ENCODE assay signal across 15 mouse cellular contexts in genomic region chr16:76354841-76355240, GRCm38 (mm10). TPM values are rescaled to one million over a fixed set of nuclear protein-coding genes. Genes with fewer than 3 reads are reported as not detected.
DNase-seq lines count a peak whose midpoint lies in the region; ATAC-seq and TF ChIP-seq lines count a peak whose summit lies in the region.
"Had no signal": no experiment of that assay in that cellular context is flagged by ENCODE, and none has a peak within 500 bp of the region (broad histone marks: within the 10 kb centered on the region; RNA-seq: fewer than 3 reads in every experiment).

No protein-coding gene starts in this region.

- H3K27ac ChIP-seq in heart, embryonic 12.5 days (ENCODE audit: poor library complexity, severe bottlenecking): no peak overlapping the region
- H3K27ac ChIP-seq in heart, adult 2 months: no peak overlapping the region
- no peak overlapping the region; the same call in 1 of the 2 replicates for H3K27ac ChIP-seq in liver, embryonic 14.5 days
- H3K27ac ChIP-seq: heart, embryonic 15.5 days; neural tube, embryonic 12.5 days had no signal

- H3K27me3 ChIP-seq in heart, embryonic 12.5 days (replicated peaks): no peaks in the 10 kb centered on the region
- H3K27me3 ChIP-seq in heart, adult 2 months (ENCODE audit: control insufficient read depth, insufficient read depth, low read length): no peaks in the 10 kb centered on the region
- no peaks in the 10 kb centered on the region for H3K27me3 ChIP-seq in liver, embryonic 14.5 days (ENCODE audit: control insufficient read depth, insufficient read depth, low read length)
- H3K27me3 ChIP-seq: heart, embryonic 15.5 days; neural tube, embryonic 12.5 days had no signal

- H3K36me3 ChIP-seq in heart, embryonic 12.5 days: peaks cover 20% of the 10 kb centered on the region
- peaks cover 16% of the 10 kb centered on the region for H3K36me3 ChIP-seq in heart, adult 2 months (ENCODE audit: control insufficient read depth, insufficient read depth, low read length)
- H3K36me3 ChIP-seq in liver, embryonic 14.5 days (replicated peaks; ENCODE audit: control insufficient read depth, insufficient read depth, low read depth): peaks cover 16% of the 10 kb centered on the region

- peaks cover 8% of the 10 kb centered on the region for H3K79me2 ChIP-seq in heart, adult 2 months (replicated peaks; ENCODE audit: control insufficient read depth, insufficient read depth, low read length)

- no peak for TF ChIP-seq POLR2A in heart, adult 2 months (IDR thresholded peaks at IDR 0.05; ENCODE audit: insufficient read depth, low read depth, low read length)

- WGBS in heart, embryonic 12.5 days: 58% methylated on average over 3 of the region's 3 CpGs
- 42% methylated on average over 3 of the region's 3 CpGs for WGBS in heart, adult 2 months
- 15% methylated on average over 3 of the region's 3 CpGs for WGBS in liver, embryonic 14.5 days (ENCODE audit: insufficient replicate concordance)

- DNase-seq in heart, adult 2 months: no peak
- peak; percentile 76 for DNase-seq in A20 (ENCODE audit: low read depth, low spot score)
- DNase-seq in c-Kit-positive CD71-positive TER-119-negative erythroid progenitor cells, embryonic 14.5 days (ENCODE audit: low read depth): peak; percentile 53
- DNase-seq in liver, embryonic 14.5 days (ENCODE audit: low read depth in 3 of 3, low spot score in 3 of 3): peak; percentile 63 to 71 (median 64)
- DNase-seq in frontal cortex, postnatal 25 days (ENCODE audit: low spot score in 2 of 2): no peak
- DNase-seq in right cerebral cortex, postnatal 4 days: no peak
- DNase-seq in layer of hippocampus, postnatal 14 days (ENCODE audit: low spot score in 2 of 2): no peak
- DNase-seq: cerebellum, postnatal 36 days; kidney, postnatal 36 days; left cerebral cortex, postnatal 4 days; right cerebral cortex, adult 18-20 months had no signal

- H3K9me3 ChIP-seq in heart, embryonic 12.5 days (replicated peaks): no peaks in the 10 kb centered on the region
- no peaks in the 10 kb centered on the region for H3K9me3 ChIP-seq in liver, embryonic 14.5 days (ENCODE audit: control insufficient read depth, low read length)
- H3K9me3 ChIP-seq: heart, embryonic 15.5 days; neural tube, embryonic 12.5 days had no signal

- intact Hi-C loops in heart, adult 2 months (cut with DNase I): no loop called here

- peaks cover 15% of the 10 kb centered on the region for H3K4me1 ChIP-seq in heart, embryonic 12.5 days (replicated peaks)
- peaks cover 15% of the 10 kb centered on the region for H3K4me1 ChIP-seq in heart, adult 2 months (ENCODE audit: control insufficient read depth, insufficient read depth, low read length)
- peaks cover 18 to 20% of the 10 kb centered on the region in 2 experiments for H3K4me1 ChIP-seq in liver, embryonic 14.5 days (replicated peaks; ENCODE audit: control insufficient read depth in 2 of 2, insufficient read depth in 2 of 2, low read length in 1 of 2)

- H3K9ac ChIP-seq in heart, embryonic 12.5 days: no peak overlapping the region
- H3K9ac ChIP-seq in heart, adult 2 months (ENCODE audit: low read depth, low read length): no peak overlapping the region
- H3K9ac ChIP-seq in liver, embryonic 14.5 days (replicated peaks): 0 out of 2 replicates have a peak overlapping the region, but pooled peaks have one; percentile 1
- H3K9ac ChIP-seq: heart, embryonic 15.5 days; neural tube, embryonic 12.5 days had no signal

- H3K4me2 ChIP-seq in heart, embryonic 12.5 days: no peak overlapping the region
- peak overlapping the region; percentile 43 for H3K4me2 ChIP-seq in liver, embryonic 14.5 days (ENCODE audit: low read depth)
- H3K4me2 ChIP-seq: heart, embryonic 15.5 days; midbrain, embryonic 11.5 days; neural tube, embryonic 12.5 days had no signal

- no peak for TF ChIP-seq EP300 in heart, adult 2 months (IDR thresholded peaks at IDR 0.05; ENCODE audit: insufficient read depth, low read depth, low read length)
- TF ChIP-seq EP300 in liver, embryonic 14.5 days (IDR thresholded peaks at IDR 0.05; ENCODE audit: low read depth): no peak

- H3K4me3 ChIP-seq in heart, embryonic 12.5 days: no peak overlapping the region
- no peak overlapping the region for H3K4me3 ChIP-seq in heart, adult 2 months
- no peak overlapping the region for H3K4me3 ChIP-seq in liver, embryonic 14.5 days (ENCODE audit: insufficient read depth in 1 of 2, low read depth in 2 of 2, low read length in 2 of 2)
- H3K4me3 ChIP-seq: heart, embryonic 15.5 days; neural tube, embryonic 12.5 days had no signal

- no peak for TF ChIP-seq CTCF in heart, adult 2 months (IDR thresholded peaks at IDR 0.05)
- TF ChIP-seq CTCF in liver, embryonic 14.5 days (IDR thresholded peaks at IDR 0.05; ENCODE audit: low read depth): no peak

- peak; percentile 60; the same call in 1 of the 2 replicates for ATAC-seq in heart, embryonic 12.5 days (ENCODE audit: insufficient number of reproducible peaks, low FRiP score)
- peak; percentile 87 for ATAC-seq in liver, embryonic 14.5 days (ENCODE audit: insufficient read depth)

RNA-seq across cellular contexts. Expression of gene Nrip1, which starts 18.8 kb away (rescaled TPM):
- polyA plus RNA-seq in heart, embryonic 12.5 days (2016; fragmentation: Nextera tagmentation; extraction: Ambion mirVana): 28.5 and 29.6 TPM in 2 replicates
- 10 to 100 TPM; 20.6 to 32.3 TPM for total RNA-seq in heart, adult 2 months (2021)
- 3.1 and 6.7 TPM in 2 replicates for polyA plus RNA-seq in heart, adult 2 months (2012; rRNA removed)
- polyA plus RNA-seq in liver, embryonic 14.5 days (2012; rRNA removed): 2.5 and 3.5 TPM in 2 replicates
- 11.7 and 15.5 TPM in 2 replicates for polyA plus RNA-seq in liver, embryonic 14.5 days (2014; fragmentation: Nextera tagmentation; extraction: Ambion mirVana)
- total RNA-seq in layer of hippocampus, postnatal 14 days (2021): 10 to 100 TPM; 51.6 to 54.7 TPM

Comparison
In these comparisons a context has a peak if more than half of its experiments do, and no peak if none do; other contexts are left out.
1. DNase-seq: peak in A20 (single experiment), c-Kit-positive CD71-positive TER-119-negative erythroid progenitor cells, embryonic 14.5 days (single experiment) and liver, embryonic 14.5 days (3 of 3); none in heart, adult 2 months (0 of 2), frontal cortex, postnatal 25 days (0 of 2), right cerebral cortex, postnatal 4 days (single experiment) and layer of hippocampus, postnatal 14 days (0 of 2).